Mouse (Mus musculus) embryonic fibroblast, embryonic 13.5 days (primary cell): Measurements from ENCODE around the gene Arcn1.

Experiments
- CTCF ChIP-seq: IDR thresholded peaks from 2 replicates; pipeline ENCODE4 v1.5.1; 2011; ENCODE audit warnings: mild to moderate bottlenecking, control low read depth, low read length, moderate library complexity, borderline replicate concordance; ENCODE audit not compliant: insufficient read depth
- POLR2A ChIP-seq: IDR thresholded peaks from 2 replicates; pipeline ENCODE4 v1.6.1; 2011; ENCODE audit warnings: low read depth, mild to moderate bottlenecking, control low read depth, low read length, moderate library complexity

- no peak for TF ChIP-seq POLR2A
- TF ChIP-seq CTCF = no peak
These were observed 19.2 kb downstream of the Arcn1 start for GRCm38 (mm10) chr9:44748473-44748872.
